In the genomic region with DNA sequence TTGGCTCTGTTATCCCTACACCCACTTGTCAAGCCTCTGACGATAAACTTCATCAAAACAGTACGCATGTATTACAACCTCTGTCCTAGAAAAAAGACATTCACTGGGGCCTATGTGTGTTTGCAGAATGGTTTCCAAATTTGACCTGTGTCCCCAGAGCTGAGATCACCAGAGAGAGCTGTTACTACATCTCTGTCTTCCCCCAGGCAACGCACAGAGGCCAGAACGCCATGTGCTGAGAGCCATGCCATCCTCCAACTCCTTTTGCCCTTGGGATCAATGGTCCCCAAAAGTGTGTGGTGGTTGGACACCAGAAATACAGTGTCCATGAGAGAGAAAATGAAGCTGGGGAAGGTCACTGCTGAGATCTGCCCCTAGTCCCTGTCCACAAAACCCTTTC, we compare ENCODE assay signal across 28 mouse cellular contexts.
A peak's percentile ranks its signal among the peaks of the same experiment; 100 is the strongest.
DNase-seq lines count a peak whose midpoint lies in the region; ATAC-seq and TF ChIP-seq lines count a peak whose summit lies in the region.
"Had no signal": no experiment of that assay in that cellular context is flagged by ENCODE, and none has a peak within 500 bp of the region (broad histone marks: within the 10 kb centered on the region; RNA-seq: fewer than 3 reads in every experiment).

No protein-coding gene starts in this region.

- H3K36me3 ChIP-seq in liver, embryonic 13.5 days, result 0 out of 2 replicates have a peak, but pooled peaks cover under 1% of the 10 kb centered on the region
- H3K36me3 ChIP-seq in liver, postnatal 0 days (replicated peaks; ENCODE audit: insufficient read depth, low read length), result no peaks in the 10 kb centered on the region
- H3K36me3 ChIP-seq in kidney, embryonic 14.5 days (ENCODE audit: control insufficient read depth, insufficient read depth, low read length), result no peaks in the 10 kb centered on the region
- H3K36me3 ChIP-seq: embryonic facial prominence, embryonic 10.5 days; embryonic facial prominence, embryonic 13.5 days; forebrain, embryonic 10.5 days; G1E; heart, embryonic 10.5 days; hindbrain, embryonic 12.5 days; hindbrain, embryonic 15.5 days had no signal

- no peak overlapping the region for H3K4me2 ChIP-seq in liver, embryonic 13.5 days
- no peak overlapping the region for H3K4me2 ChIP-seq in liver, postnatal 0 days (ENCODE audit: low read depth, low read length)
- H3K4me2 ChIP-seq in kidney, embryonic 14.5 days (replicated peaks; ENCODE audit: low read depth, low read length), result no peak overlapping the region
- H3K4me2 ChIP-seq: embryonic facial prominence, embryonic 13.5 days; forebrain, embryonic 13.5 days; heart, embryonic 13.5 days; hindbrain, embryonic 12.5 days; hindbrain, embryonic 15.5 days had no signal

- peak; percentile 92 for TF ChIP-seq EP300 in liver, postnatal 0 days (IDR thresholded peaks at IDR 0.05; ENCODE audit: low read depth)

- DNase-seq in gastrocnemius, adult 2 months, result no peak
- DNase-seq in gastrocnemius, postnatal 25 days, result no peak
- DNase-seq in liver, embryonic 13.5 days, result no peak
- no peak for DNase-seq in liver
- DNase-seq in liver, postnatal 0 days, result peak; percentile 63
- DNase-seq: adrenal gland, adult 2 months; adrenal gland, postnatal 25 days; B cell, adult 2 months; cerebellum, adult 11 months; cerebellum, adult 2 months; cerebellum, adult 9-11 months; cerebellum, postnatal 25 days; embryo, embryonic 11 days; gastrocnemius, postnatal 14 days; heart, adult 2 months had no signal

- no peak overlapping the region for H3K4me3 ChIP-seq in gastrocnemius, adult 2 months
- H3K4me3 ChIP-seq in liver, embryonic 13.5 days (replicated peaks), result no peak overlapping the region
- no peak overlapping the region for H3K4me3 ChIP-seq in brown adipose tissue, adult 24 weeks (ENCODE audit: insufficient read depth, low read depth, low read length)
- no peak overlapping the region for H3K4me3 ChIP-seq in liver, postnatal 0 days (ENCODE audit: low read depth, low read length)
- no peak overlapping the region for H3K4me3 ChIP-seq in kidney, embryonic 14.5 days (ENCODE audit: low read length)
- H3K4me3 ChIP-seq: embryonic facial prominence, embryonic 10.5 days; embryonic facial prominence, embryonic 13.5 days; forebrain, embryonic 10.5 days; forebrain, embryonic 13.5 days; heart, adult 2 months; heart, embryonic 10.5 days; heart, embryonic 13.5 days; hindbrain, embryonic 12.5 days; hindbrain, embryonic 15.5 days had no signal

- H3K4me1 ChIP-seq in liver, embryonic 13.5 days (replicated peaks), result peaks cover 41% of the 10 kb centered on the region
- peaks cover 24% of the 10 kb centered on the region for H3K4me1 ChIP-seq in brown adipose tissue, adult 24 weeks (ENCODE audit: control insufficient read depth, insufficient read depth, insufficient read length, low read length)
- H3K4me1 ChIP-seq in liver, postnatal 0 days (ENCODE audit: insufficient read depth), result peaks cover 34% of the 10 kb centered on the region
- peaks cover 18% of the 10 kb centered on the region for H3K4me1 ChIP-seq in kidney, embryonic 14.5 days (ENCODE audit: control insufficient read depth, insufficient read depth, low read length)

- H3K27me3 ChIP-seq in liver, embryonic 13.5 days, result 0 out of 2 replicates have a peak, but pooled peaks cover 5% of the 10 kb centered on the region
- no peaks in the 10 kb centered on the region for H3K27me3 ChIP-seq in liver, postnatal 0 days (ENCODE audit: insufficient read depth, low read length)
- no peaks in the 10 kb centered on the region for H3K27me3 ChIP-seq in kidney, embryonic 14.5 days (ENCODE audit: control insufficient read depth, insufficient read depth, low read length)
- H3K27me3 ChIP-seq: embryonic facial prominence, embryonic 13.5 days; forebrain, embryonic 13.5 days; heart, embryonic 13.5 days; hindbrain, embryonic 12.5 days; hindbrain, embryonic 15.5 days; Patski had no signal

- no peak overlapping the region for H3K9ac ChIP-seq in liver, embryonic 13.5 days
- H3K9ac ChIP-seq in liver, postnatal 0 days (replicated peaks), result peak overlapping the region; percentile 35
- H3K9ac ChIP-seq in kidney, embryonic 14.5 days (ENCODE audit: low read depth, low read length), result no peak overlapping the region
- H3K9ac ChIP-seq: embryonic facial prominence, embryonic 13.5 days; forebrain, embryonic 13.5 days; heart, embryonic 13.5 days; hindbrain, embryonic 12.5 days; hindbrain, embryonic 15.5 days had no signal

- intact Hi-C loops in gastrocnemius, adult 2 months (cut with DNase I), result loop anchor here (5.0 kb wide), 1 partner anchor 216 kb away; a partner anchor contains a TSS

- 69% methylated on average over 4 of the region's 4 CpGs for WGBS in liver, embryonic 13.5 days (ENCODE audit: insufficient replicate concordance)
- WGBS in liver, postnatal 0 days (ENCODE audit: insufficient replicate concordance), result 64% methylated on average over 4 of the region's 4 CpGs
- 93% methylated on average over 4 of the region's 4 CpGs for WGBS in kidney, embryonic 14.5 days

- 0 out of 2 replicates have a peak, but pooled peaks have one; percentile 16 for ATAC-seq in liver, embryonic 13.5 days (ENCODE audit: low read depth)
- peak; percentile 72 for ATAC-seq in liver, postnatal 0 days
- no peak for ATAC-seq in kidney, embryonic 14.5 days (ENCODE audit: low FRiP score, low TSS enrichment)
- ATAC-seq: forebrain, embryonic 13.5 days; forebrain, embryonic 16.5 days; Patski had no signal

- peak overlapping the region; percentile 28 for H3K27ac ChIP-seq in gastrocnemius, adult 2 months
- H3K27ac ChIP-seq in liver, embryonic 13.5 days, result peak overlapping the region; percentile 77
- peak overlapping the region; percentile 95 for H3K27ac ChIP-seq in brown adipose tissue, adult 24 weeks (replicated peaks; ENCODE audit: low read depth, low read length)
- peak overlapping the region; percentile 97 for H3K27ac ChIP-seq in liver, postnatal 0 days (ENCODE audit: low read depth)
- H3K27ac ChIP-seq in kidney, embryonic 14.5 days (ENCODE audit: low read depth, low read length), result no peak overlapping the region
- H3K27ac ChIP-seq: embryonic facial prominence, embryonic 10.5 days; embryonic facial prominence, embryonic 13.5 days; forebrain, embryonic 10.5 days; forebrain, embryonic 13.5 days; heart, embryonic 13.5 days; hindbrain, embryonic 12.5 days; hindbrain, embryonic 15.5 days had no signal

- H3K9me3 ChIP-seq in liver, embryonic 13.5 days (replicated peaks), result 0 out of 2 replicates have a peak, but pooled peaks cover 3% of the 10 kb centered on the region
- peaks cover 6% of the 10 kb centered on the region; the same call in 1 of the 2 replicates for H3K9me3 ChIP-seq in liver, postnatal 0 days (ENCODE audit: low read length)
- peaks cover 8% of the 10 kb centered on the region for H3K9me3 ChIP-seq in kidney, embryonic 14.5 days (ENCODE audit: control insufficient read depth, low read length)
- H3K9me3 ChIP-seq: heart, embryonic 10.5 days; hindbrain, embryonic 15.5 days had no signal

- TF ChIP-seq CTCF in gastrocnemius, adult 2 months (IDR thresholded peaks at IDR 0.05), result no peak
- no peak for TF ChIP-seq CTCF in liver, postnatal 0 days (IDR thresholded peaks at IDR 0.05; ENCODE audit: low read depth)
